Mouse (Mus musculus): ENCODE measurements around the gene Fxyd3.

GRCm38 (mm10) chr7:31100786-31101185, 24.3 kb upstream of the Fxyd3 start:
- no peak for TF ChIP-seq POLR2A (IDR thresholded peaks at IDR 0.05; ENCODE audit: extremely low read depth, insufficient read depth, low read length)
- TF ChIP-seq CTCF (IDR thresholded peaks at IDR 0.05; ENCODE audit: low read depth, low read length) = no peak

All from liver, adult 2 months (tissue).